Mouse (Mus musculus) left cerebral cortex, adult 9 months (tissue): ENCODE measurements around the gene Vmn1r205.
"Not testable (repeated sequence)": the region's sequence is repeated elsewhere in the genome, so short reads cannot be mapped to it uniquely, and the experiment has no call there.

Experiments used
- DNase-seq, 2 experiments: peaks; one replicate each; pipeline ENCODE4 v3.0.0; 2022; ENCODE audit warnings: low spot score in 2 of 2

Vmn1r205 gene

GRCm38 (mm10) chr13:22592900-22593299 lies at the start of gene Vmn1r205:
Vmn1r205 (minus strand) TSS chr13:22593000.
- DNase-seq = no peak

DNA sequence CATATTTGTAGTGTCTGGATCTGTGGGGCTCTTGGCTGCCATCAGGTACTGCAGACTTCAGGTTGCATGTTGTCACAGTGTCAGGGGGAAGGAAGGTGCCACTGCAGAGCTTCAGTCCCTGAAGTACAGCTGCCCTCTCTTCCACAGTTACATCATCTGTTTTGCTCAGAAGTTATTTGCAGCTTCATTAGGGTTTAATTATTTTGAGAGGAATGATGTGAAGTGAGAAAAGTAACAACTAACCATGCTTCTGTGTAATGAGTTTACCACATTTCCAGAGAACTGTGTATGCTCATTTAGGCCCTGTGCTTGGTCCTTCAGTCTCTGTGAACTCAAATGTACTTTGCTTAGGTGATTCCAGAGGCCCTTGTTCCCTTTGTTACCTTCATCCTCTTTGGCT lies 31.4 kb upstream of the Vmn1r205 start, which contains the start of gene Vmn1r206:
Vmn1r206 (minus strand) TSS at position 101 of the 400 bp plus-strand sequence.
- not testable (repeated sequence) for DNase-seq

DNA sequence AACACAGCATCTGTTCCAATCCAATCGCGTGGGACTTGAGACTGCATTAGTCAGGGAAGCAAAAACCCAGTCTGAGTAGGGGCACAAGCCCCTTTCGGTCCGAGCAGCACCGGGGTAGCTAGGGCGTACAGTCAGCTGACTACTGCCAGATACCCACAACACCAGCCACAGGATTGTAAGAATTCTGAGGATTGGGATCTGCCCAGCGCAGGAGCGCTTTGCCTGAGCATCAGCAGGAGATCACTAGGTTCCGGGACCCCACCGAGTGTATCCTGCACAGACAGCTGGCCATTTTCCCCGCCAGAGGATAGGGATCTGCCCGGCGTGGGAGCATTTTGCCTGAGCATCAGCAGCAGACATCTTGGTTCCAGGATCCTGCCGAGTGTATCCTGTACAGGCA lies 9.5 kb downstream of the Vmn1r205 start:
- DNase-seq = not testable (repeated sequence)

DNA sequence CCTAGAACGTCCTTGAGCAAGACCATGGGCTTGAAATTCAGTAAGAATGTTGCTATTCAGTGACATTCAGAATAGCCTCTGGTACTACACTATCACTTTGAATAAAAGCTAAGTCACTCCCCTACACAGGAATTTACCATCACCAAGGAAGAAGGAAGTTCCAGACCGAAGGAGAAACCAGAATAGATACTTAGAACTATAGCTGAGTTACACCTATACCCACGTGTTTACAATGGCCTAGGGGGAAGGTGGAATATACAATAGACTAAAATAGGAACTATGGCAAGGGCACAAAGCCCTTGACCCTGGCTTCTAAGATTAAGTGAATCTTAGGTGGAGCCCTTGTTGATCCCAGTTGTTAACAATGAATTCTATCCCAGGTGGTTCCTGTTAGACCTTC lies 17.9 kb downstream of the Vmn1r205 start:
- not testable (repeated sequence) for DNase-seq

DNA sequence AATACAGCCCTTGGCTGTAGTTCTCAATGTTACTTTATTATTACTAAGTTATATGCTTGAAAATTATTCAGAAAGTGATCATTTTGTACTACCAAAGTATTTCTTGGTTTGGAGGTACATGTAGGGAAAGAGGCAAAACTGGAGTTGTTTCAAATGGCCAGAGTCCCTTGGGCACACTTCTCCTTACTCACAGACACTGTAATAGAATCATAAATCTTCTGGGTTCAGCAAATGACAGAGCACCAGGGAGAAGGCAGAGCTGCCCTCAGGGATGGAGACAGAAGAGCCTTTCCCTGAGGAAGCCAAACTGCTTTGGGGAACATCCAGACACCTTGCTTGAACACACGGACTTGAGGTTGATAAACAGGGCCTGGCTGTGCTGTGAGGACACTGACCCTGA lies 39.9 kb downstream of the Vmn1r205 start, which contains the start of gene Vmn1r204:
Vmn1r204 (plus strand) TSS at position 301 of the 400 bp plus-strand sequence.
- not testable (repeated sequence) for DNase-seq
